ENCODE assay signal across 28 mouse cellular contexts in the genomic region with DNA sequence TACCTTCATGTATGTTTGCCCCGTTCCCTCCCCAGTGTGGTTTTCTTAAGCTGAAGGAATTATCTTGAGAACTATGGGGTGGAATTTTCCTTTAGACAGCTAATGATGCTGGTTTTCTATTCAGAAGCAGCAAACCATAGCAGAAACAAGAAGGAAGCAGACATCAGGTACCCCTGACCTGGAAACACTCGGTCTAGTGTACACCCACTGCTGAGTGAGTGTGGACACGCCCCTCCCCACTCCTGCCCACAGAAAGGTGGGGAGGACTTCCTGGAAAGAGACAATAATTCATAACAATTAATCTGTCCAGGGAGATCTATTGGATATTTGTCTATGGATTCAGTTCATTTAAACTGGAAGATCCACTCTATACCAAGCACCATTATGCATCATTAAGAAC. TPM values are rescaled to one million over a fixed set of nuclear protein-coding genes. Genes with fewer than 3 reads are reported as not detected.
DNase-seq lines count a peak whose midpoint lies in the region; ATAC-seq lines count a peak whose summit lies in the region.
"Had no signal": no experiment of that assay in that cellular context is flagged by ENCODE, and none has a peak within 500 bp of the region (broad histone marks: within the 10 kb centered on the region; RNA-seq: fewer than 3 reads in every experiment).

No protein-coding gene starts in this region.

- no peak overlapping the region for H3K4me3 ChIP-seq in intestine, embryonic 14.5 days (ENCODE audit: low read depth, low read length)
- no peak overlapping the region for H3K4me3 ChIP-seq in intestine, embryonic 15.5 days (replicated peaks)
- no peak overlapping the region for H3K4me3 ChIP-seq in midbrain, embryonic 11.5 days (ENCODE audit: low read depth, low read length)
- H3K4me3 ChIP-seq in midbrain, embryonic 16.5 days (ENCODE audit: low read depth, low read length): no peak overlapping the region
- H3K4me3 ChIP-seq: embryonic facial prominence, embryonic 10.5 days; embryonic facial prominence, embryonic 13.5 days; erythroblast, embryonic 14.5 days; forebrain, embryonic 12.5 days; forebrain, embryonic 15.5 days; heart, adult 2 months had no signal

- ATAC-seq in intestine, embryonic 14.5 days (replicated peaks; ENCODE audit: low FRiP score, low TSS enrichment, low read depth): no peak
- ATAC-seq in intestine, embryonic 15.5 days: no peak
- no peak for ATAC-seq in midbrain, embryonic 11.5 days (ENCODE audit: low FRiP score)
- no peak for ATAC-seq in midbrain, embryonic 16.5 days
- ATAC-seq in activated CD4-positive, CD25-positive, alpha-beta regulatory T cell, adult 4 months: peak; percentile 49
- ATAC-seq: forebrain, embryonic 15.5 days; intestine, postnatal 0 days had no signal

- no peak overlapping the region for H3K4me2 ChIP-seq in intestine, embryonic 14.5 days (ENCODE audit: low read length)
- no peak overlapping the region for H3K4me2 ChIP-seq in intestine, embryonic 15.5 days (replicated peaks)
- no peak overlapping the region for H3K4me2 ChIP-seq in midbrain, embryonic 11.5 days
- no peak overlapping the region for H3K4me2 ChIP-seq in midbrain, embryonic 16.5 days (ENCODE audit: low read length)
- H3K4me2 ChIP-seq: embryonic facial prominence, embryonic 13.5 days; forebrain, embryonic 12.5 days; forebrain, embryonic 15.5 days; heart, embryonic 11.5 days; hindbrain, embryonic 14.5 days had no signal

- no peaks in the 10 kb centered on the region for H3K9me3 ChIP-seq in intestine, embryonic 14.5 days (ENCODE audit: control insufficient read depth, low read length)
- H3K9me3 ChIP-seq in intestine, embryonic 15.5 days: no peaks in the 10 kb centered on the region
- H3K9me3 ChIP-seq in midbrain, embryonic 11.5 days (ENCODE audit: control insufficient read depth, low read length): no peaks in the 10 kb centered on the region
- H3K9me3 ChIP-seq in midbrain, embryonic 16.5 days (replicated peaks; ENCODE audit: control insufficient read depth, low read length, poor library complexity, severe bottlenecking): no peaks in the 10 kb centered on the region
- H3K9me3 ChIP-seq: embryonic facial prominence, embryonic 10.5 days; embryonic facial prominence, embryonic 13.5 days; forebrain, embryonic 12.5 days; forebrain, embryonic 15.5 days had no signal

- peak; percentile 10 for DNase-seq in intestine, embryonic 14.5 days (ENCODE audit: low spot score)
- DNase-seq in midbrain, embryonic 11.5 days (ENCODE audit: low spot score, missing footprints): peak; percentile 54
- no peak for DNase-seq in cerebellum, postnatal 10 days
- DNase-seq: adrenal gland, adult 2 months; adrenal gland, postnatal 14 days; cerebellum, adult 11 months; cerebellum, adult 2 months; cerebellum, adult 9-11 months; cerebellum, postnatal 36 days; embryo, embryonic 11 days; gastrocnemius, postnatal 25 days; heart, postnatal 36 days had no signal

- WGBS in intestine, embryonic 14.5 days: 74% methylated on average over 3 of the region's 3 CpGs
- whole genome bisulfite sequencing in intestine, embryonic 15.5 days: 75% methylated on average over 3 of the region's 3 CpGs
- WGBS in midbrain, embryonic 11.5 days: 80% methylated on average over 3 of the region's 3 CpGs
- 73% methylated on average over 3 of the region's 3 CpGs for WGBS in midbrain, embryonic 16.5 days

- no peaks in the 10 kb centered on the region for H3K4me1 ChIP-seq in intestine, embryonic 14.5 days (replicated peaks; ENCODE audit: control insufficient read depth, insufficient read depth, low read length)
- H3K4me1 ChIP-seq in intestine, embryonic 15.5 days (replicated peaks): no peaks in the 10 kb centered on the region
- H3K4me1 ChIP-seq in midbrain, embryonic 11.5 days (ENCODE audit: control insufficient read depth, insufficient read depth, low read length): no peaks in the 10 kb centered on the region
- no peaks in the 10 kb centered on the region for H3K4me1 ChIP-seq in midbrain, embryonic 16.5 days (ENCODE audit: control insufficient read depth, insufficient read depth, low read length)
- H3K4me1 ChIP-seq: forebrain, embryonic 12.5 days; forebrain, embryonic 15.5 days had no signal

- no peak overlapping the region for H3K9ac ChIP-seq in intestine, embryonic 14.5 days (ENCODE audit: low read length)
- H3K9ac ChIP-seq in intestine, embryonic 15.5 days: no peak overlapping the region
- no peak overlapping the region for H3K9ac ChIP-seq in midbrain, embryonic 11.5 days (ENCODE audit: low read length)
- H3K9ac ChIP-seq in midbrain, embryonic 16.5 days (ENCODE audit: low read depth, low read length): no peak overlapping the region
- H3K9ac ChIP-seq: embryonic facial prominence, embryonic 13.5 days; forebrain, embryonic 12.5 days; forebrain, embryonic 15.5 days; hindbrain, embryonic 14.5 days had no signal

- H3K36me3 ChIP-seq in intestine, embryonic 14.5 days (ENCODE audit: control insufficient read depth, insufficient read depth, low read length): no peaks in the 10 kb centered on the region
- no peaks in the 10 kb centered on the region for H3K36me3 ChIP-seq in intestine, embryonic 15.5 days
- H3K36me3 ChIP-seq in midbrain, embryonic 11.5 days (ENCODE audit: control insufficient read depth, insufficient read depth, low read length): no peaks in the 10 kb centered on the region
- no peaks in the 10 kb centered on the region for H3K36me3 ChIP-seq in midbrain, embryonic 16.5 days (ENCODE audit: control insufficient read depth, insufficient read depth, low read length)
- H3K36me3 ChIP-seq: embryonic facial prominence, embryonic 10.5 days; embryonic facial prominence, embryonic 13.5 days; forebrain, embryonic 12.5 days; forebrain, embryonic 15.5 days; G1E had no signal

- H3K27me3 ChIP-seq in intestine, embryonic 14.5 days (replicated peaks; ENCODE audit: control insufficient read depth, insufficient read depth, low read length): no peaks in the 10 kb centered on the region
- no peaks in the 10 kb centered on the region for H3K27me3 ChIP-seq in intestine, embryonic 15.5 days (replicated peaks)
- no peaks in the 10 kb centered on the region for H3K27me3 ChIP-seq in midbrain, embryonic 11.5 days (ENCODE audit: control insufficient read depth, insufficient read depth, low read length)
- H3K27me3 ChIP-seq in midbrain, embryonic 16.5 days (ENCODE audit: control insufficient read depth, insufficient read depth, low read depth, low read length): no peaks in the 10 kb centered on the region
- H3K27me3 ChIP-seq: CH12.LX; embryonic facial prominence, embryonic 13.5 days; forebrain, embryonic 12.5 days; forebrain, embryonic 15.5 days; Patski had no signal

- no peak overlapping the region for H3K27ac ChIP-seq in intestine, embryonic 14.5 days (ENCODE audit: low read depth)
- no peak overlapping the region for H3K27ac ChIP-seq in intestine, embryonic 15.5 days
- no peak overlapping the region for H3K27ac ChIP-seq in midbrain, embryonic 11.5 days (ENCODE audit: low read depth, low read length)
- no peak overlapping the region for H3K27ac ChIP-seq in midbrain, embryonic 16.5 days (ENCODE audit: low read length)
- H3K27ac ChIP-seq: embryonic facial prominence, embryonic 10.5 days; embryonic facial prominence, embryonic 13.5 days; forebrain, embryonic 12.5 days; forebrain, embryonic 15.5 days; heart, adult 2 months; hindbrain, embryonic 14.5 days had no signal

RNA-seq across cellular contexts. Expression of a gene that starts 19.8 kb away (rescaled TPM):
- 1.9 and 2.2 TPM in 2 replicates for polyA plus RNA-seq in intestine, embryonic 14.5 days (2014; fragmentation: Nextera tagmentation; extraction: Ambion mirVana)
- 2.7 and 5.8 TPM in 2 replicates for polyA plus RNA-seq in intestine, embryonic 15.5 days (2015; fragmentation: Nextera tagmentation; extraction: Ambion mirVana)
- 1.4 and 1.9 TPM in 2 replicates for polyA plus RNA-seq in midbrain, embryonic 11.5 days (2014; fragmentation: Nextera tagmentation; extraction: Ambion mirVana)
- polyA plus RNA-seq in midbrain, embryonic 16.5 days (2015; fragmentation: Nextera tagmentation; extraction: Ambion mirVana): 0.61 and 0.75 TPM in 2 replicates
- polyA plus RNA-seq in activated CD4-positive, CD25-positive, alpha-beta regulatory T cell, adult 4 months (2017; shearing (Covaris generic)): 100 to 1,000 TPM; 110 to 124 TPM
- polyA plus RNA-seq: C2C12 had no signal

RNA-seq across cellular contexts. Expression of a gene that starts 59.3 kb away (rescaled TPM):
- polyA plus RNA-seq in intestine, embryonic 14.5 days (2014; fragmentation: Nextera tagmentation; extraction: Ambion mirVana): 9.1 and 11.1 TPM in 2 replicates
- 6.1 and 6.6 TPM in 2 replicates for polyA plus RNA-seq in intestine, embryonic 15.5 days (2015; fragmentation: Nextera tagmentation; extraction: Ambion mirVana)
- polyA plus RNA-seq in midbrain, embryonic 11.5 days (2014; fragmentation: Nextera tagmentation; extraction: Ambion mirVana): 140 and 150 TPM in 2 replicates
- 104 and 106 TPM in 2 replicates for polyA plus RNA-seq in midbrain, embryonic 16.5 days (2015; fragmentation: Nextera tagmentation; extraction: Ambion mirVana)
- polyA plus RNA-seq in activated CD4-positive, CD25-positive, alpha-beta regulatory T cell, adult 4 months (2017; shearing (Covaris generic)): 10 to 100 TPM; 13.0 to 15.1 TPM
- polyA plus RNA-seq: erythroblast, embryonic 14.5 days; G1E had no signal

Comparison
In these comparisons a context has a peak if more than half of its experiments do, and no peak if none do; other contexts are left out.
1. DNase-seq: peak in intestine, embryonic 14.5 days (single experiment) and midbrain, embryonic 11.5 days (single experiment); none in cerebellum, postnatal 10 days (0 of 2).
2. RNA of a gene that starts 19.8 kb away (polyA plus RNA-seq): 110 to 124 TPM in activated CD4-positive, CD25-positive, alpha-beta regulatory T cell, adult 4 months; 2.7 to 5.8 TPM in intestine, embryonic 15.5 days, 1.9 to 2.2 TPM in intestine, embryonic 14.5 days, 1.4 to 1.9 TPM in midbrain, embryonic 11.5 days and 0.61 to 0.75 TPM in midbrain, embryonic 16.5 days; every median in the first group is over 10 times any median in the second.